Mouse (Mus musculus) midbrain, embryonic 12.5 days (tissue): ENCODE results near the gene Plppr4. TPM values are rescaled to one million over a fixed set of nuclear protein-coding genes. Genes with fewer than 3 reads are reported as not detected.

ENCODE experiments used
- ATAC-seq: fragments of 200-750 bp; cut with Nextera tagmentation; 2 replicates; pipeline ENCODE4 v1.8.0; 2017; ENCODE audit warnings: low read depth, moderate TSS enrichment, moderate library complexity; ENCODE audit not compliant: low FRiP score
- H3K27ac ChIP-seq: fragments of 300-500 bp; sonication (generic); replicated peaks from 2 replicates; pipeline ENCODE4 v1.5.1; 2016; ENCODE audit warnings: mild to moderate bottlenecking
- H3K27me3 ChIP-seq: fragments of 300-500 bp; sonication (generic); 2 replicates; pipeline ENCODE4 v1.6.1; 2016; ENCODE audit warnings: mild to moderate bottlenecking
- H3K36me3 ChIP-seq: fragments of 300-500 bp; sonication (generic); 2 replicates; pipeline ENCODE4 v1.6.1; 2016
- H3K4me1 ChIP-seq: fragments of 300-500 bp; sonication (generic); 2 replicates; pipeline ENCODE4 v1.6.1; 2016
- H3K4me2 ChIP-seq: fragments of 300-500 bp; sonication (generic); replicated peaks from 2 replicates; pipeline ENCODE4 v1.6.1; 2016; ENCODE audit warnings: mild to moderate bottlenecking, moderate library complexity
- H3K4me3 ChIP-seq: fragments of 300-500 bp; sonication (generic); 2 replicates; pipeline ENCODE4 v1.5.1; 2016; ENCODE audit warnings: mild to moderate bottlenecking
- H3K9ac ChIP-seq: fragments of 300-500 bp; sonication (generic); replicated peaks from 2 replicates; pipeline ENCODE4 v1.6.1; 2016; ENCODE audit warnings: mild to moderate bottlenecking, moderate library complexity
- H3K9me3 ChIP-seq: fragments of 300-500 bp; sonication (generic); 2 replicates; pipeline ENCODE4 v1.6.1; 2016; ENCODE audit warnings: mild to moderate bottlenecking
- WGBS: fragments of 180-500 bp; shearing (Covaris S2); methylation state at CpG from one replicate; pipeline ENCODE4 v1.1.7; 2016; 5-methylcytosine and 5-hydroxymethylcytosine counted together
- polyA plus RNA-seq: library from polyadenylated mRNA; unstranded; fragments of >200 nt; fragmentation: Nextera tagmentation; extraction: Ambion mirVana; gene quantifications from 2 replicates; pipeline ENCODE4 v1.2.1, GENCODE M21; 2016

The Plppr4 gene
- polyA plus RNA-seq, 1 experiment from 2014 or later: 0.68 TPM

DNA sequence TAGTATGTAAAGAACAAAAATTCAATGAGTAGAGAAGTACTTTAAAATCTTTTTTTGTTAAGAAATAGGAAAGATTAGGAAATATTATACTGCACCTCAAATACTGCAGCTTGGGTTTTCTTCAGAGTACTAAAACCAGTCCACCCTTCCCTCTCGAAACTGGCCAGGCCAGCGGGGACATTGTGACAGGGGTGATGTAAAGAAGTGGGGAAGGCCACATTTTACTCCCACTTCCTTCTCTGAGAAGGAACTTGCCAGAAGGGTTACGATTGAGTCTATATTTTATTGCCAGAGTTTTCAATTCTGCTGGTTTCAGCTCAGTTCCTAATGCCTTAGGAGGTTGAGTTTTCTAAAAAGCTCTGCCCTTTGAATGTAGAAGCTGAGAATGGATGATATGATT lies 41.0 kb downstream of the Plppr4 start:
- no peak for ATAC-seq

DNA sequence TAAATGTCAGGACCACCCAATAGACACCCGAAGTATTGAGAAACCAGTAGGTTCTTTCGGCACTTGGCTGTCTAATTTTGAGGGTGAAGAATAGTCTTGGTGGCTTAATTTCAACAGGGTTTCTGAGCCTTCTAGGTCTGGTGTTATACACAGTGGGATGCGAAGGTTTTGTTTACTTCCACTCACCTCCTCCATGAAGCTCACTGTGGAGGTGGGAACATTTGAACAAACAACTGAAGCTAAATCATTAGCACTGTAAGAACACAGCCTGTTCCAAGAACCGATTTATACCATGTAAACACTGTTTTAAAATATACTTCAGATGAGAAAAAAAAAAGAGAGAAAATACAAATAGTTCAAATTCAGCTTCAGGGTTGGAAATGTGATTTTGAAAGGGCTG lies 47.3 kb downstream of the Plppr4 start:
- H3K9ac ChIP-seq: no peak overlapping the region
- no peaks in the 10 kb centered on the region for H3K27me3 ChIP-seq
- no peak overlapping the region for H3K4me2 ChIP-seq
- no peaks in the 10 kb centered on the region for H3K4me1 ChIP-seq
- 92% methylated on average over 4 of the region's 4 CpGs for WGBS
- H3K27ac ChIP-seq: no peak overlapping the region
- H3K36me3 ChIP-seq: no peaks in the 10 kb centered on the region
- no peak for ATAC-seq
- no peak overlapping the region for H3K4me3 ChIP-seq
- no peaks in the 10 kb centered on the region for H3K9me3 ChIP-seq

More for the DNA sequence above, 41.0 kb downstream of the Plppr4 start:
- H3K4me3 ChIP-seq: no peak overlapping the region
- H3K4me2 ChIP-seq: no peak overlapping the region
- H3K9me3 ChIP-seq: no peaks in the 10 kb centered on the region
- H3K27ac ChIP-seq: no peak overlapping the region
- no peaks in the 10 kb centered on the region for H3K36me3 ChIP-seq
- no peaks in the 10 kb centered on the region for H3K4me1 ChIP-seq
- WGBS: 96% methylated on average over 3 of the region's 3 CpGs
- H3K9ac ChIP-seq: no peak overlapping the region
- H3K27me3 ChIP-seq: no peaks in the 10 kb centered on the region

DNA sequence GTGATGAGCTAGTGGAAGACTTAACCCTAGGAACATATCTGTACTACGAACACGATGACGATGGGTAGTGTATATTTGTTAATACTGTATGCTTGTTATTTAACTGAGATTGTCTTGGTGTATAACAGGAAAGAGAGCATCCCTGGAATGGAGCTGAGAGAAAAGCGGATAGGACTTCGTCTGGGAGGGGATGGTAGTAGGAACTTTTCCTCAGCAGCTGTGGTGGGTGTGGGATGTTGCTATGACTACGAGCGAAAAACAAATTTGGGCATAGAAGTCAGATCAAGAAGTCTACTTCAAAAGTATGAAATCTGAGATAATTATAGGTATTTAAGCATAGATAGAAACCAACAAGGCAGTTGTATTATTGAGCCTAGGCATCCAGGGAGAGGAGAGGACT lies 48.6 kb downstream of the Plppr4 start:
- no peak for ATAC-seq
- WGBS: 93% methylated on average over 7 of the region's 7 CpGs
- no peaks in the 10 kb centered on the region for H3K4me1 ChIP-seq

DNA sequence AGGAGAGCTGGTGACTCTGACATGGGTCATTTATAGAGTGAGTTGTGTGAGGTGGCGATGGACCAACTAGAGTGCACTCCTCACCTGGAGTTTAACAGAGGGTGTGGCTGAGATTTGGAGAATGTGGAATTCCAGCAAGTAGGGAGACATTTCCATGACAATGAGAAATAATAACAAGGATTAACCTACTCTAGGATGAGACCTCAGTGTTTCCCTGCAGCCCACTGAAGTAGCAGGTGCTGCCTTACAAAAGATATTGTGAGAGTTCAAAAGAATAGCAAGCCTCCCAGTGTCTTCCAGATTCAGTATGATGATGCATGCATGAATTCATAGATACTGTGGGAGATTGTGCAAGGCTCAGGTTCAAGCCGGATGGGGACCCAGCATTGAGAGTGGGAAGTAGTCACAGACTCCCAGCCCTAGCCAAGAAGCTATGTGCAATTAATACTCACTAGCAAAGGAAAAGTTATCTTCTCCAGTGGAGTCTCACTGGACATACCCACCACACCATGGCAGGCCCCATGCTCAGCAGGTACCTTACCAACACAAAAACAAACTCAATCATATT lies 49.8 kb downstream of the Plppr4 start:
- Histone ChIP-seq H3K27ac (no peak overlapping the region), H3K4me3 (no peak overlapping the region), H3K27me3 (no peaks in the 10 kb centered on the region), H3K36me3 (no peaks in the 10 kb centered on the region), H3K4me1 (no peaks in the 10 kb centered on the region), H3K9me3 (no peaks in the 10 kb centered on the region), H3K9ac (no peak overlapping the region), H3K4me2 (no peak overlapping the region)
- 80% methylated on average over 2 of the region's 2 CpGs for WGBS
- no peak for ATAC-seq

More for the DNA sequence above, 48.6 kb downstream of the Plppr4 start:
- H3K4me2 ChIP-seq: no peak overlapping the region
- H3K27ac ChIP-seq: no peak overlapping the region
- no peak overlapping the region for H3K9ac ChIP-seq
- no peaks in the 10 kb centered on the region for H3K36me3 ChIP-seq
- H3K4me3 ChIP-seq: no peak overlapping the region
- H3K9me3 ChIP-seq: no peaks in the 10 kb centered on the region
- H3K27me3 ChIP-seq: no peaks in the 10 kb centered on the region

DNA sequence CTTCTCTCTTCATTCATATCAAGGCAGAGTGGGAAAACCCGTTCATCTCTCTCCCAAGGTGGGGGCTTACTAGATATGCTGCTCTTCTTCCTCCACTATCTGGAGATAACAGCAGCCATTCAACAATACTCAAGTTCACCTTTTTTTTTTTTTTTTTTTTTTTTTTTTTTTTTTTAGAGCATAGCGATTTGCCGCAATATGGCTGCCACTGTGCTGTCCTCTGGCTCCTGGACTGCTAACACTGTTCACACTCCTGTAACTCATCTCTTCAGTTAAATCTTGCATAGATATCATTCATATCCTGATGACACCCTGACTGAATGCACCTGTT lies 51.1 kb downstream of the Plppr4 start:
- Histone ChIP-seq H3K4me2 (no peak overlapping the region), H3K9ac (no peak overlapping the region), H3K4me1 (no peaks in the 10 kb centered on the region), H3K9me3 (no peaks in the 10 kb centered on the region), H3K27me3 (no peaks in the 10 kb centered on the region), H3K4me3 (no peak overlapping the region), H3K36me3 (no peaks in the 10 kb centered on the region), H3K27ac (no peak overlapping the region)
- WGBS: 99% methylated on average over 3 of the region's 3 CpGs
- no peak for ATAC-seq

DNA sequence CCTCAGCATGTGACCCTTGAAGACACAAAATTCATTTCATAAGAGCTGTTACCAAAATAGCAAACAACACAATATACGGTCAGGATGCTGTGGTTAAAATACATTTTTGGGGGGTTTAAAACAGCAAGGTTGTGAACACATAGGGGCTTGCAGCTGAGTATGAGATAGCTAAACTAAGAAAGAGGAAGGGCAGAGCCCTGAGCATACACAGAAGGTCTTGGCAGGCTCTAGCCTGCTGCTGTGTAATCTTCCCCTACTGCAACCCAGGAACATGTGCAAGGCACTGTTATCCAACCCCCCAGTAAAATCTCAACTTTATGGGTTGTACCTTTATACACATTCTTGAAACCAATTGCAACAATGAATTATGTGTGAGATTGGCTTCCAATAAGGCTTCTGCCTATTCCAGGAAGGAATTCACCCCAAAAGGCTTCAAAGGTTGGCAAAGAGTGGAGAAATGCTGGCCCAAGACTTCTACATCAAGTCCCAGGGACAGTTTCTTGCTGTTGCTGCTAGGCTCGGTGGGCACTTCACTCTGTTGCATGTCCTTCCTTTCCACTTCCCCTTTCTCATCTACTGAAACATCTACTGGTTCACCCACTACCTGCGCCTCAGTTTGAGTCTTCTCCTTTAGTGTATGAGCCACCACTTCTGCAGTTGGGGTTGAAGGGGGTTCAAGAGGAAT lies 51.6 kb downstream of the Plppr4 start:
- H3K27me3 ChIP-seq: no peaks in the 10 kb centered on the region
- no peak for ATAC-seq

DNA sequence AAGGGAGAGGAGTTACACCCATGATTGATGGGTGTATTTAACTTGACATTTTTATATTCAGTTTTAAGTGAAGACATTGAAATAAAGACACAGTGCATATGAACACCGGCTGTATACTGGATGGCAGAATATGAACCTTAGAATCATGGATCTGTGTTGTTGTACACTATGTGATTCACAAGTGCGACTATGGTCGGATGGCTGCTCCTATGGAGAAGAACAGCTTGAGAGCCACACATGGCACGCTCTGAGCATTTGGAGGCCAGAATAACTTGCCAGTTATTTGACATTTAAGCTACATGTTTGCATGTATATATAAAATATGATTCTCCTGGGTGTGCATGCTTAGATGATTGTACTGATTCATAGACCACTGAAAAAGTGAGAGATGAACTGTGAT lies 53.1 kb downstream of the Plppr4 start:
- Histone ChIP-seq H3K4me1 (no peaks in the 10 kb centered on the region), H3K9ac (no peak overlapping the region), H3K9me3 (no peaks in the 10 kb centered on the region), H3K36me3 (no peaks in the 10 kb centered on the region), H3K27ac (no peak overlapping the region), H3K4me3 (no peak overlapping the region), H3K27me3 (no peaks in the 10 kb centered on the region), H3K4me2 (no peak overlapping the region)
- WGBS: 96% methylated on average over 4 of the region's 4 CpGs
- no peak for ATAC-seq

More for the DNA sequence above, 51.6 kb downstream of the Plppr4 start:
- Histone ChIP-seq H3K9me3 (no peaks in the 10 kb centered on the region), H3K4me1 (no peaks in the 10 kb centered on the region), H3K27ac (no peak overlapping the region), H3K36me3 (no peaks in the 10 kb centered on the region), H3K9ac (no peak overlapping the region), H3K4me2 (no peak overlapping the region), H3K4me3 (no peak overlapping the region)
- WGBS: 81% methylated on average over 3 of the region's 3 CpGs

DNA sequence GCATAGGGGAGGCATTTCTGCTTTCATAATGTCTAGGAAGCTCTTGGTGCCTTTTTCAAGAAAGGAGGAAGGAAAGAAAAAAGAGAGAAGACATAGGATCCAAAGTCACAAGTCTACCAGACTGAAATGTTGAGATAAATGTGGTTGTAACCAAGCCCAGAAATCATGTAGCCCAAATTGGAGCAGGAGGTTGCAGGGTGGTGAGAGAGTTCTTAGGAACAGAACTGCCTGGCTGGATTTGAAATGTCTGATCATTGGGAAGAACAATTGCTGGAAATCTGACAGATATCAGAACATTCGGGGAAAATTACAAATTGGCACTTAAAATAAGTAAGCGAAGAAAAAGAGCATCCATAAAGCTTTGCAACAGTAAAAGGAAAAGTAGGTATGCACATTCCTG lies 56.6 kb downstream of the Plppr4 start:
- WGBS: 89% methylated on average over 2 of the region's 2 CpGs
- Histone ChIP-seq H3K4me2 (no peak overlapping the region), H3K36me3 (no peaks in the 10 kb centered on the region), H3K27ac (no peak overlapping the region), H3K4me1 (no peaks in the 10 kb centered on the region), H3K27me3 (no peaks in the 10 kb centered on the region), H3K4me3 (no peak overlapping the region), H3K9me3 (no peaks in the 10 kb centered on the region), H3K9ac (no peak overlapping the region)
- ATAC-seq: no peak

DNA sequence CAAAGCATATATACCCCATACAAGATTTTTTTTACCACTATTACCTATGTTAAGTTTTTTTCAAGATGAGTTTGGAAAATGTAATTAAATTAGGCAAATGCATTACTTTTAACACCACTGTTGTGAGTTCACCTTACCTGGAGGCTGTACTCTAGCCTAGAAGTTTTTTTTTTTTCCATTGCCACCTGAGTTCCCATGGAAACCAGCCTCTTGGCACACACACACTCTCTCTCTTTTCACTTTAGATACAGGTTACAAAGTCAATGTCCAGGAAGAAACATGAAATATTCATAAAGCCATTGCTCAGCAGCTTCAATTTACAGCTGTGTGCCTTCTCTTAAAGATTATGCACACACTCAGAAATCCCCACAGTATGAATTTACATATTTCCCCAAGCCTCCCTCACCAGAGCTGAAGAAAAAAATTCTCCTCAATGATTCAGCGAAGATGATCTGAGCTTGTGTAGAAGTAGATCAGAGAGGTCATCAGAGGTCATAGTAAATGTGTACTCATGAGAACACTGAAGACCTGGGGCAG lies 59.9 kb downstream of the Plppr4 start:
- H3K36me3 ChIP-seq: no peaks in the 10 kb centered on the region
- H3K4me2 ChIP-seq: no peak overlapping the region
- H3K27ac ChIP-seq: no peak overlapping the region
- 64% methylated on average over 1 of the region's 1 CpGs for WGBS
- no peaks in the 10 kb centered on the region for H3K27me3 ChIP-seq
- H3K4me3 ChIP-seq: no peak overlapping the region
- peak; percentile 35; the same call in 1 of the 2 replicates for ATAC-seq
- H3K9me3 ChIP-seq: no peaks in the 10 kb centered on the region
- H3K4me1 ChIP-seq: no peaks in the 10 kb centered on the region
- H3K9ac ChIP-seq: no peak overlapping the region

DNA sequence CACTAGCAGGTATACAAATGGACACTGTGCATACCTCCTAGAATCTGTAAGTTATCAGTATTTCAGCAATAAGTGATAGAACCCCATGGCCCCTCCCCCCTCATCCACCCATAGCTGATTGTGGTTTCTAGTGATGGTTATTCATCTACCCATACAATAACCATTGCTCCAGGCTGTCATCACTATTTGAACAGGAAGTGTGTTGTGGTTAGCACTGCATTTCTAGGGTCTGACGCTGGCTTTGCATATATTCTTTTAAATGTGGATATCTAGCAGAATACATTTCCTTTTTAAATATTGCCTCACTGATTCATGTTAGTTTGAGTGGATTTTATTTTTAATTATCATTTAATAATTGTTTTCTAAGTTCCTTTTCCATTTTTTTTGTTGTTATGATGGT lies 62.9 kb downstream of the Plppr4 start:
- no peak for ATAC-seq
- Histone ChIP-seq H3K4me2 (no peak overlapping the region), H3K4me1 (no peaks in the 10 kb centered on the region), H3K27me3 (no peaks in the 10 kb centered on the region), H3K36me3 (no peaks in the 10 kb centered on the region), H3K9me3 (no peaks in the 10 kb centered on the region), H3K9ac (no peak overlapping the region), H3K27ac (no peak overlapping the region), H3K4me3 (no peak overlapping the region)
- 82% methylated on average over 1 of the region's 1 CpGs for WGBS

DNA sequence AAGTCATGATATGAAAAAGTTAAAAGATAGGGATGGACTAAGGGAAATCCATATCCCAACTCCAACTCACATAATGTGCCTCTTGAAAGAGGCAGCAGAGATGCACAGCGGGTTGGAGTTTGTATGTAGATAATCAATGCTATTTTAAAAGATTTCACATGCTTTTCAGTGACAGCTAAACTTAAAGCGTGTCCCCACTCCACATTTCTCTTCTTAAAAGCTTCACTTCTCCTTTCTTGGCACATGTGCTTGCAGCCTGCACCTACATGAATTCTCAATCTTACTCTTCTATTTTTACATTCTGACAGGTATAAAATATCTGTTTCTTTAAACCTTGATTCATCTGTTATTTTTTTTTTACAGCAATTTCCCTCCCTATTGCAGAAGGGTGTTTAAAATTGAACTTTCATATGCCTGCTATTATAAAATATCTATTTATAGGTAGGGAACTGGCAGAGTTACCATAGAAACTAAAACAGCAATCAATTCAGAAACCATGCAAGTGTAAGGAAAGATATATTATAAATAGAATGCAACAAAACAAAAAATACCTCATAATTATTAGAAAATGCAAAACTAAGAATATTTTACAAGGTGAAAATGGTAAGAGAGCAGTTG lies 66.3 kb downstream of the Plppr4 start:
- H3K4me3 ChIP-seq: no peak overlapping the region
- H3K27me3 ChIP-seq: no peaks in the 10 kb centered on the region
- H3K4me1 ChIP-seq: no peaks in the 10 kb centered on the region
- no peaks in the 10 kb centered on the region for H3K36me3 ChIP-seq
- 83% methylated on average over 2 of the region's 2 CpGs for WGBS
- no peak overlapping the region for H3K27ac ChIP-seq
- no peaks in the 10 kb centered on the region for H3K9me3 ChIP-seq
- no peak for ATAC-seq
- no peak overlapping the region for H3K9ac ChIP-seq
- no peak overlapping the region for H3K4me2 ChIP-seq
